Mouse (Mus musculus) macrophage (primary cell): ENCODE data around the gene Glt6d1. TPM values are rescaled to one million over a fixed set of nuclear protein-coding genes. Genes with fewer than 3 reads are reported as not detected.

ENCODE experiments used
- H3K27ac ChIP-seq: fragments of 350-480 bp; formaldehyde crosslinking; 2 replicates; pipeline ENCODE4 v1.9.0; 2021
- H3K36me3 ChIP-seq: fragments of 350-480 bp; formaldehyde crosslinking; 2 replicates; pipeline ENCODE4 v1.9.0; 2021; ENCODE audit errors: inconsistent target
- H3K4me3 ChIP-seq: fragments of 350-480 bp; formaldehyde crosslinking; 2 replicates; pipeline ENCODE4 v1.9.0; 2021; ENCODE audit errors: inconsistent target
- H3K79me2 ChIP-seq: fragments of 350-480 bp; formaldehyde crosslinking; 2 replicates; pipeline ENCODE4 v1.9.0; 2021; ENCODE audit errors: inconsistent target
- WGBS: methylation state at CpG from one replicate; pipeline ENCODE4 v1.1.7; 2026; ENCODE audit warnings: inconsistent platforms; ENCODE audit not compliant: missing documents; 5-methylcytosine and 5-hydroxymethylcytosine counted together
- polyA plus RNA-seq: library from polyadenylated mRNA; stranded (reverse); fragments of 250-400 nt; gene quantifications from 3 replicates; pipeline ENCODE4 v1.2.4, GENCODE M21; 2018; ENCODE audit warnings: inconsistent platforms

The Glt6d1 gene
- polyA plus RNA-seq, 1 experiment from 2014 or later, result not detected

DNA sequence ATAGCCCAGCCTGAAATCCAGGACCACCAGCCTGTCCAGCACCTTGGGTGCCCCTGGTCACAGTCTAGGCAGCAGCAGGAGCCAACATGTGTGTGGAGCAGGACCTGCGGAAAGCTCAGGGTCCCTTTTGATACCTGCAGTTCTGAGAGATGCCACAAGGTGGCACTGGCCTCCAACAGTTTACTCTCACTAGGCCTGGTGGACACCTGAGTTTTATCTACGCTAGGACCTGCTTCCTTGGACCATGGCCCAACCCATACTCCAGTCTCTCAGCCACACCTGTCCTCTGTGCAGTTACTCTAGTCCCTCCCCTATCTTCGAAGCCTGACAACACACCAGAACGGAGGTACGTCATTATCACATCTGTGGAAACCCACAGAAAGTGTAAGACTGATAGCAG is 20.6 kb upstream of the Glt6d1 start:
- Histone ChIP-seq H3K4me3 (no peak overlapping the region), H3K36me3 (no peaks in the 10 kb centered on the region), H3K27ac (no peak overlapping the region), H3K79me2 (no peaks in the 10 kb centered on the region)
- 46% methylated on average over 5 of the region's 5 CpGs for WGBS

DNA sequence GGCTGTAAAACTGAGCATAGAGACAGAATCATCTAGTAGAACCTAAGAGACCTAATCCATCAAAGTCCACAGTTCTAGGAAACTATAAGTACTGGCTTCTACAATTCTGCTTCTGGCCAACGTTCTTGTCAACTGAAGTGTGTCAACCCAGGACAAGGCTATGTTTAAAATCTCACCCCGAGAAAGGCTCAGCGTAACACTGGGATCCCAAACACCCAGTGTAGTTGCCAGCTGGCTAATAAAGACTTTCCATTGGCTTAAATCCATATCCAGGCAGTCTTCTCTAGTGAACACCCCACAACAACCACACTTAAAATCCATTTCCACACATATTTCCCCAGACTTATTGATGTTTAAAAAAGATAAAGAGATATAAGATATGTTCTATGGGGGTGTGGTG is 15.1 kb upstream of the Glt6d1 start:
- no peak overlapping the region for H3K4me3 ChIP-seq
- 69% methylated on average over 3 of the region's 3 CpGs for WGBS
- no peak overlapping the region for H3K27ac ChIP-seq

GRCm38 (mm10) chr2:25828344-25828947 is 12.8 kb upstream of the Glt6d1 start:
- Histone ChIP-seq H3K36me3 (no peaks in the 10 kb centered on the region), H3K4me3 (no peak overlapping the region), H3K27ac (no peak overlapping the region), H3K79me2 (no peaks in the 10 kb centered on the region)
- 52% methylated on average over 8 of the region's 8 CpGs for WGBS

More for the DNA sequence above, 15.1 kb upstream of the Glt6d1 start:
- Histone ChIP-seq H3K36me3 (no peaks in the 10 kb centered on the region), H3K79me2 (no peaks in the 10 kb centered on the region)

DNA sequence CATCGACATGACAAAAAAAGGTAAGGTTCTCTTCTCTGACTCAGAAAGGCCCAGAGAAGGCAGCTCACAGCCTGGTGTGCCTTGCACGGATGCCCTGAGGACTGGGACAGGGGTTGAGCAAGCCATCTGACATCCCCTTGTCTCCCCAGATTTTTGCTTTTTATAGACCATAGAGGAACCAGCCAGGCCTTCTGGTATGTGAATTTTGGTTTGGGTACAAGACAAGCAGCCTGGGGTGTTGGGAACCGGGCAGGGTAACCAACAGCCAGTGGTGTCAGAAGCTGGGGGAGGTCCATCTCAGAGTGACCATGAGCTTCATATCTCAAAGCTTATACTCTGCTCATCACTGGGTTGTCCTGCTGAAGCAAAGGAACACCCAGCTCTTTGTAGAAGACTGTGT is 9.1 kb upstream of the Glt6d1 start:
- H3K36me3 ChIP-seq, result no peaks in the 10 kb centered on the region
- WGBS, result 84% methylated on average over 3 of the region's 3 CpGs
- no peak overlapping the region for H3K27ac ChIP-seq
- no peak overlapping the region for H3K4me3 ChIP-seq
- H3K79me2 ChIP-seq, result no peaks in the 10 kb centered on the region

GRCm38 (mm10) chr2:25822806-25823205 is 7.2 kb upstream of the Glt6d1 start, which contains the start of gene Lcn9:
Lcn9 (plus strand) TSS chr2:25823153.
- 0% methylated on average over 1 of the region's 1 CpGs for WGBS
- no peaks in the 10 kb centered on the region for H3K79me2 ChIP-seq

GRCm38 (mm10) chr2:25813364-25813763 is 2.3 kb downstream of the Glt6d1 start:
- Histone ChIP-seq H3K36me3 (no peaks in the 10 kb centered on the region), H3K79me2 (no peaks in the 10 kb centered on the region), H3K4me3 (no peak overlapping the region), H3K27ac (no peak overlapping the region)
- 85% methylated on average over 5 of the region's 5 CpGs for WGBS

More at GRCm38 (mm10) chr2:25822806-25823205, 7.2 kb upstream of the Glt6d1 start, which contains the start of gene Lcn9:
- no peaks in the 10 kb centered on the region for H3K36me3 ChIP-seq
- no peak within 1 kb of the TSS for H3K4me3 ChIP-seq
- H3K27ac ChIP-seq, result no peak within 1 kb of the TSS

- H3K27ac ChIP-seq, result no peak overlapping the region
- H3K4me3 ChIP-seq, result no peak overlapping the region
- H3K79me2 ChIP-seq, result no peaks in the 10 kb centered on the region
- 70% methylated on average over 2 of the region's 2 CpGs for WGBS
- H3K36me3 ChIP-seq, result no peaks in the 10 kb centered on the region
These were observed 3.9 kb downstream of the Glt6d1 start for GRCm38 (mm10) chr2:25811711-25812110.

GRCm38 (mm10) chr2:25798065-25798464 is 17.6 kb downstream of the Glt6d1 start:
- no peak overlapping the region for H3K4me3 ChIP-seq
- no peaks in the 10 kb centered on the region for H3K36me3 ChIP-seq
- 57% methylated on average over 5 of the region's 5 CpGs for WGBS
- H3K27ac ChIP-seq, result no peak overlapping the region
- no peaks in the 10 kb centered on the region for H3K79me2 ChIP-seq

- WGBS, result 71% methylated on average over 2 of the region's 2 CpGs
These were observed 18.0 kb downstream of the Glt6d1 start for GRCm38 (mm10) chr2:25797635-25798034.

GRCm38 (mm10) chr2:25789092-25789491 is 26.6 kb downstream of the Glt6d1 start:
- Histone ChIP-seq H3K27ac (no peak overlapping the region), H3K36me3 (no peaks in the 10 kb centered on the region), H3K79me2 (no peaks in the 10 kb centered on the region), H3K4me3 (no peak overlapping the region)
- 78% methylated on average over 3 of the region's 3 CpGs for WGBS

More at GRCm38 (mm10) chr2:25797635-25798034, 18.0 kb downstream of the Glt6d1 start:
- Histone ChIP-seq H3K27ac (no peak overlapping the region), H3K79me2 (no peaks in the 10 kb centered on the region), H3K4me3 (no peak overlapping the region), H3K36me3 (no peaks in the 10 kb centered on the region)

- no peak overlapping the region for H3K27ac ChIP-seq
- H3K4me3 ChIP-seq, result no peak overlapping the region
- no peaks in the 10 kb centered on the region for H3K36me3 ChIP-seq
- H3K79me2 ChIP-seq, result no peaks in the 10 kb centered on the region
- WGBS, result 87% methylated on average over 5 of the region's 5 CpGs
These were observed 29.9 kb downstream of the Glt6d1 start for GRCm38 (mm10) chr2:25785573-25786322.

GRCm38 (mm10) chr2:25781957-25782356 is 33.7 kb downstream of the Glt6d1 start, which contains the start of gene Gm13539:
Gm13539 (plus strand) TSS chr2:25782257.
- Histone ChIP-seq H3K79me2 (no peaks in the 10 kb centered on the region), H3K4me3 (no peak within 1 kb of the TSS), H3K36me3 (no peaks in the 10 kb centered on the region), H3K27ac (no peak within 1 kb of the TSS)
- WGBS, result 88% methylated on average over 3 of the region's 3 CpGs

GRCm38 (mm10) chr2:25780921-25781320 is 34.7 kb downstream of the Glt6d1 start:
- no peak overlapping the region for H3K27ac ChIP-seq
- WGBS, result 52% methylated on average over 4 of the region's 4 CpGs
- no peak overlapping the region for H3K4me3 ChIP-seq
- H3K79me2 ChIP-seq, result no peaks in the 10 kb centered on the region
- H3K36me3 ChIP-seq, result no peaks in the 10 kb centered on the region

- 92% methylated on average over 8 of the region's 9 CpGs for WGBS
- H3K27ac ChIP-seq, result no peak overlapping the region
- H3K79me2 ChIP-seq, result no peaks in the 10 kb centered on the region
- no peaks in the 10 kb centered on the region for H3K36me3 ChIP-seq
- no peak overlapping the region for H3K4me3 ChIP-seq
These were observed 36.6 kb downstream of the Glt6d1 start for GRCm38 (mm10) chr2:25779076-25779475.

GRCm38 (mm10) chr2:25776717-25777116 is 38.9 kb downstream of the Glt6d1 start, which contains the start of gene Lcn11:
Lcn11 (plus strand) TSS chr2:25777017.
- no peak within 1 kb of the TSS for H3K27ac ChIP-seq
- WGBS, result 100% methylated on average over 1 of the region's 1 CpGs

More at GRCm38 (mm10) chr2:25776717-25777116, 38.9 kb downstream of the Glt6d1 start, which contains the start of gene Lcn11:
- no peak within 1 kb of the TSS for H3K4me3 ChIP-seq
- H3K36me3 ChIP-seq, result no peaks in the 10 kb centered on the region
- H3K79me2 ChIP-seq, result no peaks in the 10 kb centered on the region
